Mouse (Mus musculus): ENCODE results near the gene Glod5. TPM values are rescaled to one million over a fixed set of nuclear protein-coding genes. Genes with fewer than 3 reads are reported as not detected.
"Not testable (repeated sequence)": the region's sequence is repeated elsewhere in the genome, so short reads cannot be mapped to it uniquely, and the experiment has no call there.

The Glod5 gene
- 0.28 and 0.88 TPM in 2 replicates for polyA plus RNA-seq (2015; fragmentation: Nextera tagmentation; extraction: Ambion mirVana)

- 66% methylated on average over 2 of the region's 2 CpGs for WGBS
- Histone ChIP-seq H3K4me3 (replicated peaks) (no peak within 1 kb of the TSS), H3K27me3 (replicated peaks) (no peaks in the 10 kb centered on the region), H3K9ac (replicated peaks) (no peak within 1 kb of the TSS), H3K9me3 (replicated peaks) (no peaks in the 10 kb centered on the region), H3K27ac (replicated peaks) (no peak within 1 kb of the TSS), H3K4me1 (no peaks in the 10 kb centered on the region), H3K4me2 (no peak within 1 kb of the TSS), H3K36me3 (no peaks in the 10 kb centered on the region)
- no peak for ATAC-seq (ENCODE audit: low FRiP score)
These were observed at the start of gene Glod5 for GRCm38 (mm10) chrX:8018286-8018685. Gene Glod5 (minus strand): TSS chrX:8018492.

DNA sequence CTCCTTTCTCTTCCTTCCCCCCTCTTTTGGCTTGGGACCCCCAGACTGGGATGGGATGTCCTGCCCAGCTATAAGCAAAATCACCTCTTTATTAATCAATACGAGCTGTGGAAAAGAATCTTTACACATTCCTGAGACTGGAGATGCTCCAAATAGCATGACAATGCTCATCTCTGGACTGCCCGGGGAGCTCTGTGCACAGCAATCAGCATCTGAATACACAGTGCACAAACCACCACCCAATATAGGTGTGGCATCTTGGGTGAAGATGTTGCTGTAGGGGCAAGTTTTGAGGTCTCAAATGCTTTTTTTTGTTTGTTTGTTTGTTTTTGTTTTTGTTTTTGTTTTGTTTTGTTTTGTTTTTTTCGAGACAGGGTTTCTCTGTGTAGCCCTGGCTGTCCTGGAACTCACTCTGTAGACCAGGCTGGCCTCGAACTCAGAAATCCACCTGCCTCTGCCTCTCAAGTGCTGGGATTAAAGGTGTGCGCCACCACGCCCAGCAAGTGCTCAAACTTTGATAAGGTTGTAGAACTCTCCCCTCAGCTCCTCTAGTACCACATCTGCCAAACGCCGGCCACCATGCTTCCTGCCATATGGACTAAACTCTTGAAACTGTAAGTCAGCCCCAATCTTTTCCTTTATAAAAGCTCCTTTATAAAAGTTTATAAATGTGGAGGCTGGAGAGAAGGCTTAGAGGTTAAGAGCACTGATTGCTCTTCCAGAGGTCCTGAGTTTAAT lies 32.9 kb upstream of the Glod5 start:
- ATAC-seq (ENCODE audit: low FRiP score); H3K36me3 ChIP-seq: not testable (repeated sequence)
- WGBS = 86% methylated on average over 8 of the region's 8 CpGs

DNA sequence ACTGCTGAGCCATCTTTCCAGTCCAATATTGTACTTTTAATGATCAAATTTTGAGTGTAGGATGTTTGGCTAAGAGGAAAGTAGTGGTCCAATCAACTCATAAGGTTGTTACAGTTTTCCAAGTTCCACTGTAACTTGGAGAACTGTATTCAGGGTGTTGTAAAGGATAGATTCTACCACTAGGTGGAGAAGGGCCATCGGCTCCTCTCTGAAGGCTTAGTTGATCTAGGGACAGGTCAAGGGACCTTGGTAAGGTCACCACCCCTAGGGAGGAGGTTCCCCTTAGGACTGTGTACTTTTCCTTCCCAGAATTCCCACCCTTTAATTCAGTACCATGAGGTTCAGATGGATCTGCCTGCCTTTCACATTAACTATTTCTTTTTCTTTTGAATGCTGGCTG lies 14.7 kb upstream of the Glod5 start:
- no peak overlapping the region for H3K4me2 ChIP-seq
- no peaks in the 10 kb centered on the region for H3K4me1 ChIP-seq
- no peak overlapping the region for H3K4me3 ChIP-seq (replicated peaks)
- no peak overlapping the region for H3K27ac ChIP-seq (replicated peaks)
- ATAC-seq (ENCODE audit: low FRiP score) = no peak
- no peaks in the 10 kb centered on the region for H3K9me3 ChIP-seq (replicated peaks)
- H3K27me3 ChIP-seq (replicated peaks) = no peaks in the 10 kb centered on the region
- H3K36me3 ChIP-seq = no peaks in the 10 kb centered on the region
- H3K9ac ChIP-seq (replicated peaks) = no peak overlapping the region
- WGBS = 56% methylated on average over 1 of the region's 1 CpGs

More for the DNA sequence above, 32.9 kb upstream of the Glod5 start:
- not testable (repeated sequence) for H3K4me3 ChIP-seq (replicated peaks); H3K9me3 ChIP-seq (replicated peaks); H3K9ac ChIP-seq (replicated peaks); H3K4me1 ChIP-seq; H3K4me2 ChIP-seq; H3K27ac ChIP-seq (replicated peaks); H3K27me3 ChIP-seq (replicated peaks)

GRCm38 (mm10) chrX:8026811-8027210 lies 8.5 kb upstream of the Glod5 start:
- Histone ChIP-seq H3K36me3 (no peaks in the 10 kb centered on the region), H3K9ac (replicated peaks) (no peak overlapping the region), H3K4me1 (no peaks in the 10 kb centered on the region), H3K4me3 (replicated peaks) (no peak overlapping the region), H3K4me2 (no peak overlapping the region), H3K27ac (replicated peaks) (no peak overlapping the region), H3K9me3 (replicated peaks) (no peaks in the 10 kb centered on the region), H3K27me3 (replicated peaks) (no peaks in the 10 kb centered on the region)
- 76% methylated on average over 4 of the region's 4 CpGs for WGBS
- no peak for ATAC-seq (ENCODE audit: low FRiP score)

- WGBS = 78% methylated on average over 2 of the region's 2 CpGs
- H3K4me1 ChIP-seq = no peaks in the 10 kb centered on the region
These were observed 6.5 kb upstream of the Glod5 start for GRCm38 (mm10) chrX:8024795-8025194.

GRCm38 (mm10) chrX:8020111-8020778 lies 2.0 kb upstream of the Glod5 start:
- H3K4me2 ChIP-seq = no peak overlapping the region
- no peak overlapping the region for H3K4me3 ChIP-seq (replicated peaks)
- H3K27me3 ChIP-seq (replicated peaks) = no peaks in the 10 kb centered on the region
- 68% methylated on average over 2 of the region's 2 CpGs for WGBS
- no peak overlapping the region for H3K9ac ChIP-seq (replicated peaks)
- no peaks in the 10 kb centered on the region for H3K36me3 ChIP-seq
- no peaks in the 10 kb centered on the region for H3K4me1 ChIP-seq
- no peaks in the 10 kb centered on the region for H3K9me3 ChIP-seq (replicated peaks)
- no peak overlapping the region for H3K27ac ChIP-seq (replicated peaks)
- ATAC-seq (ENCODE audit: low FRiP score) = no peak

More at GRCm38 (mm10) chrX:8024795-8025194, 6.5 kb upstream of the Glod5 start:
- no peak for ATAC-seq (ENCODE audit: low FRiP score)
- no peak overlapping the region for H3K9ac ChIP-seq (replicated peaks)
- no peak overlapping the region for H3K4me2 ChIP-seq
- no peak overlapping the region for H3K4me3 ChIP-seq (replicated peaks)
- H3K27me3 ChIP-seq (replicated peaks) = no peaks in the 10 kb centered on the region
- no peak overlapping the region for H3K27ac ChIP-seq (replicated peaks)
- H3K9me3 ChIP-seq (replicated peaks) = no peaks in the 10 kb centered on the region
- no peaks in the 10 kb centered on the region for H3K36me3 ChIP-seq

- no peaks in the 10 kb centered on the region for H3K27me3 ChIP-seq (replicated peaks)
- H3K4me1 ChIP-seq = no peaks in the 10 kb centered on the region
- no peak overlapping the region for H3K4me2 ChIP-seq
- H3K9ac ChIP-seq (replicated peaks) = no peak overlapping the region
- H3K27ac ChIP-seq (replicated peaks) = no peak overlapping the region
- WGBS = 10% methylated on average over 5 of the region's 5 CpGs
- H3K9me3 ChIP-seq (replicated peaks) = no peaks in the 10 kb centered on the region
- no peak overlapping the region for H3K4me3 ChIP-seq (replicated peaks)
- H3K36me3 ChIP-seq = no peaks in the 10 kb centered on the region
- ATAC-seq (ENCODE audit: low FRiP score) = no peak
These were observed 1.1 kb downstream of the Glod5 start for GRCm38 (mm10) chrX:8017142-8017541.

GRCm38 (mm10) chrX:8015675-8016074 lies 2.6 kb downstream of the Glod5 start:
- H3K9ac ChIP-seq (replicated peaks) = not testable (repeated sequence)

DNA sequence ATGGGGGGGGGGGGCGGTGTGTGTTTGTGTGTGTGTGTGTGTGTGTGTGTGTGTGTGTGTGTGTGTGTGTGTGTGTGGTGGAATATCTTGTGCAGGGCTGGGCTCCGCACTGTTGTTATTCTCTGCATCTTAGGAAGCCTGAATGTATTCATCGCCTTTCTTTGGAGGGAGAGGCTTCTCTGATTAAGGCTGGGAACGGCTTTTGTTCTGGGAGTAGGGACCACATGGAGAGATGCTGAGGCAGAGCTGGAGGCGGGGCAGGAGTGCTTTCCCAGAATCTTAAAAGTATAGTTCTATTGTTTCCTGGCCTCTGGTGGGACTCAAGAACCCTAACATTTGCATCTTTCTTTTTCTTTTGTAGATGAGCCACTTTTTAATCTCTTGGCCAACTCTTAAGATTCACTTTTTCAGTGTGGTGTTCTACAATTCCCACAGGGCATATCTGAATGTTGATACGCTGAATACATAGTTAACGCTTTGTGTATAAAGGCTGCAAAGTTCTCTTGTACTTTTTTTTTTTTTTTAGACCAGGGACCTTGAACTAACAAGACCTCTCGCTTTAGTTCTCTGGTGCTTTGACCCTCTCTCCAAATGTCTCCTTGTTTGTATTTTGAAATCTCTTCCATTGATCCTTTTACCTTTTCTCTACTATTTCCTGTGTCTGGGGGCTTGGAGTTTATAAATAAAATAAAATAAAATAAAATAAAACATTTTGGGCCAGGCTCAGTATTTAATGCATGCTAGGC lies 4.5 kb downstream of the Glod5 start:
- 26% methylated on average over 8 of the region's 8 CpGs for WGBS

More at GRCm38 (mm10) chrX:8015675-8016074, 2.6 kb downstream of the Glod5 start:
- not testable (repeated sequence) for H3K27me3 ChIP-seq (replicated peaks); H3K27ac ChIP-seq (replicated peaks); ATAC-seq (ENCODE audit: low FRiP score); H3K4me1 ChIP-seq; H3K9me3 ChIP-seq (replicated peaks); H3K36me3 ChIP-seq; H3K4me3 ChIP-seq (replicated peaks); H3K4me2 ChIP-seq
- WGBS = 36% methylated on average over 7 of the region's 7 CpGs

GRCm38 (mm10) chrX:8013157-8013556 lies 5.1 kb downstream of the Glod5 start:
- no peaks in the 10 kb centered on the region for H3K27me3 ChIP-seq (replicated peaks)
- H3K4me3 ChIP-seq (replicated peaks) = no peak overlapping the region
- H3K9me3 ChIP-seq (replicated peaks) = no peaks in the 10 kb centered on the region
- no peak overlapping the region for H3K9ac ChIP-seq (replicated peaks)
- ATAC-seq (ENCODE audit: low FRiP score) = no peak
- 17% methylated on average over 2 of the region's 2 CpGs for WGBS
- H3K4me2 ChIP-seq = no peak overlapping the region
- no peaks in the 10 kb centered on the region for H3K36me3 ChIP-seq
- H3K27ac ChIP-seq (replicated peaks) = no peak overlapping the region
- H3K4me1 ChIP-seq = no peaks in the 10 kb centered on the region

More for the DNA sequence above, 4.5 kb downstream of the Glod5 start:
- H3K4me3 ChIP-seq (replicated peaks) = no peak overlapping the region
- ATAC-seq (ENCODE audit: low FRiP score) = no peak
- H3K4me2 ChIP-seq = no peak overlapping the region
- H3K9me3 ChIP-seq (replicated peaks) = no peaks in the 10 kb centered on the region
- H3K27me3 ChIP-seq (replicated peaks) = no peaks in the 10 kb centered on the region
- H3K36me3 ChIP-seq = no peaks in the 10 kb centered on the region
- no peak overlapping the region for H3K9ac ChIP-seq (replicated peaks)
- no peaks in the 10 kb centered on the region for H3K4me1 ChIP-seq
- H3K27ac ChIP-seq (replicated peaks) = no peak overlapping the region

DNA sequence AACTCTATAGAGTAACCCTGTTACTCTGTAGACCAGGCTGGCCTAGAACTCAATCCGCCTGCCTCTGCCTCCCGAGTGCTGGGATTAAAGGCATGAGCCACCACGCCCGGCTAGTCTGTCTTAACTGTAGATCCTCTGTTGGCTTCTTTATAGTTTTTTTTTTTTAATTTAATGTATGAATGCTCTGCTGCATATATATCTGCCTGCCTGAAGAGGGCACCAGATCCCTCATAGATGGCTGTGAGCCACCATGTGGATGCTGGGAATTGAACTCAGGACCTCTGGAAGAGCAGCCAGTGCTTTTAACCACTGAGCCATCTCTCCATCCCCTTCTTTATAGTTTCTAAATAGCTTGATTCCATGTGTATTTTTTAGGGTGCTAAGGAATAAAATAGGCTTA lies 8.9 kb downstream of the Glod5 start:
- H3K27ac ChIP-seq (replicated peaks); H3K9ac ChIP-seq (replicated peaks); H3K4me2 ChIP-seq; H3K4me1 ChIP-seq; H3K36me3 ChIP-seq; H3K4me3 ChIP-seq (replicated peaks); H3K27me3 ChIP-seq (replicated peaks); ATAC-seq (ENCODE audit: low FRiP score); H3K9me3 ChIP-seq (replicated peaks): not testable (repeated sequence)
- WGBS = 86% methylated on average over 4 of the region's 4 CpGs

DNA sequence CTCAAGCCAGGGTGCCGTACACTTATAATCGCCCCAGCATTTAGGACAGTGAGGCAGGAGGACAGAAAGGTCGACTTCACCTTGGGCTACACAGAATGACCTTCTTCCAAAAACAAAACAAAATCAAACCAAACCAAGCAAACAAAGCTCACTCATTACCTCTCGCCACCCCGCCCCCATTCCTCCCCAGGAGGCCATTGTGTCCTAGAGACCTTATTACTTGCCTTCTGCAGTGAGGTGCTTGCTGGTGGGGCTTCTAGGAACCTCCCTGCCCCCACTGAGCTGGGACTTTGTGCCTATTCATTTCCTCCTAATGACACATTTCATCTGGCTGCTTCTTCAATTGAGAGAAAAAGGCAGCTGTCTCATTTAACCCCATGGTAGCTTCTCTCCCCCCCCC lies 9.7 kb downstream of the Glod5 start:
- Histone ChIP-seq H3K4me1 (no peaks in the 10 kb centered on the region), H3K27ac (replicated peaks) (no peak overlapping the region), H3K9me3 (replicated peaks) (no peaks in the 10 kb centered on the region), H3K4me3 (replicated peaks) (no peak overlapping the region), H3K36me3 (no peaks in the 10 kb centered on the region), H3K27me3 (replicated peaks) (no peaks in the 10 kb centered on the region), H3K4me2 (no peak overlapping the region), H3K9ac (replicated peaks) (no peak overlapping the region)
- 32% methylated on average over 5 of the region's 5 CpGs for WGBS
- no peak for ATAC-seq (ENCODE audit: low FRiP score)

All from neural tube, embryonic 15.5 days (tissue).